Mouse (Mus musculus) stomach, postnatal 0 days (tissue): ENCODE results near the gene Zdhhc16.

Experiments used
- CTCF ChIP-seq: IDR thresholded peaks from 2 replicates; pipeline ENCODE4 v1.5.1; 2016; ENCODE audit warnings: antibody characterized with exemption, low read depth, mild to moderate bottlenecking, moderate library complexity
- EP300 ChIP-seq: optimal IDR thresholded peaks from 2 replicates; pipeline ENCODE3; 2016; ENCODE audit warnings: antibody characterized with exemption

DNA sequence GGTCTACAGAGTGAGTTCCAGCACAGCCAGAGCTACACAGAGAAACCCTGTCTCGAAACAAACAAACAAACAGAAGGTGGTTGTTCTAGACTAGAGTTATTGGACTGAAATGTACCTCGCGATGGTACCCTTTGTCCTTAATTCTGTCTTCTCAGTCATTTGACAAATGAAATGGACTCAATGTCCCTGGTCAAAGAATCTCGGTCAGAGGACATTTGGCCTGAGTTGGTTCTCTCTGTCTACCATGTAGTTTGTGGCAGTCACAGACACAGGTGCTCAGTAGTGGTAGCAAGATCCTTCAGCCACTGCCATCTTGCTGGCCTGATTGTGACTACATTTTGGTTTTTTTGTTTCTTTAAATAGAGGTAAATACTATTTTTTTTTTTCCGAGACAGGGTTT lies 52.7 kb downstream of the Zdhhc16 start:
- no peak for TF ChIP-seq CTCF
- no peak for TF ChIP-seq EP300
